Mouse (Mus musculus): ENCODE data around the gene Gm12248.

- TF ChIP-seq CHD1 (IDR thresholded peaks at IDR 0.05; ENCODE audit: low read depth, low read length) (no peak), NELFE (IDR thresholded peaks at IDR 0.05; ENCODE audit: low read depth, low read length) (no peak)
These were observed 15.7 kb downstream of the Gm12248 start for GRCm38 (mm10) chr11:58077270-58077669.

All from CH12.LX (cell line).